Mouse (Mus musculus): Measurements from ENCODE around the gene Chd2. TPM values are rescaled to one million over a fixed set of nuclear protein-coding genes. Genes with fewer than 3 reads are reported as not detected.
A peak's percentile ranks its signal among the peaks of the same experiment; 100 is the strongest.

Gene Chd2
- total and polyA plus RNA-seq, 2 experiments = 20.1 to 40.0 TPM

GRCm38 (mm10) chr7:73559853-73560190 is 18.2 kb upstream of the Chd2 start:
- H3K36me3 ChIP-seq (ENCODE audit: control insufficient read depth, insufficient read depth, low read length) = no peaks in the 10 kb centered on the region
- H3K4me3 ChIP-seq (ENCODE audit: insufficient read depth, low read depth, low read length) = peak overlapping the region; percentile 60; the same call in 1 of the 2 replicates
- H3K27ac ChIP-seq (replicated peaks; ENCODE audit: insufficient read depth, low read depth, low read length) = peak overlapping the region; percentile 88
- H3K27me3 ChIP-seq (ENCODE audit: control insufficient read depth, insufficient read depth, low read length) = no peaks in the 10 kb centered on the region
- H3K9ac ChIP-seq (ENCODE audit: low read depth, low read length) = peak overlapping the region; percentile 79
- no peak for DNase-seq (ENCODE audit: extremely low read depth, low read depth, low spot score)
- peaks cover 6% of the 10 kb centered on the region; the same call in 1 of the 2 replicates for H3K4me1 ChIP-seq (ENCODE audit: control insufficient read depth, insufficient read depth, low read length)
- WGBS = 70% methylated on average over 6 of the region's 6 CpGs
- no peak for TF ChIP-seq POLR2A (IDR thresholded peaks at IDR 0.05; ENCODE audit: extremely low read depth, insufficient read depth, low read length)
- no peak for TF ChIP-seq CTCF (IDR thresholded peaks at IDR 0.05; ENCODE audit: low read depth, low read length)
- peaks cover 8% of the 10 kb centered on the region for H3K79me2 ChIP-seq (ENCODE audit: control insufficient read depth, insufficient read depth, low read length)

DNA sequence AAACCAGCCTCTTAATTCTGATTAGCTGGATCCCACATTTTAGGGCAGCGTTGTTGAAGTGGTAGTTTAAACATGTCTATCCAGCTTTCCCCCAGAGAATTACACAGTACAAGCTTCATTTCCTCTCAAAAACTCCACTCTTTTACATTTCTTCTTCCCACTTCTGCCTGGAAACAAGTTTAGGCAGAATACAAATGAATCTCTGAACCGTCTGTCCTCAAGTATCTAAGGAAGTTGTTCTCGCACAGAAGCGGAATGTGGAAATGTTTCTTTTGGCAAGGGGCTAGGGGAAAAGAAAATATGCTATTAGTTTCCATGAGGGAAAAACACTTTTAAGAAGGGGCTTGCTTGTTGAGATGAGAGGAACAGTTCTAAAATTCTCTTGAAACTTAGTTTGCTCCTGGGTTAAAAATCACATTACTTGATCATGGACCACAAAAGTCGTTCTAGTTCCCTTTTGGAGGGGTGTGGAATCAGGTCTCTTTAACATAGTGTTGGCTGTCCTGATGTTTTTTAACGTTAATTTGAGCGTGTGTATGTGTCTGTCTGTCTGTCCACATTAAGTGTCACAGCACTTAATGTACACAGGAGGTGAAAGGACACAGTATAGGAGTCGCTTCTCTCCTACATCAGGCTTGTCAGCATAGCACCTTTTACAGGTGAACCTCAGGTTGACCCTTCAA is 17.7 kb upstream of the Chd2 start:
- peak overlapping the region; percentile 88 for H3K27ac ChIP-seq (replicated peaks; ENCODE audit: insufficient read depth, low read depth, low read length)

GRCm38 (mm10) chr7:73558293-73559169 is 16.9 kb upstream of the Chd2 start:
- DNase-seq (ENCODE audit: extremely low read depth, low read depth, low spot score) = peak; percentile 99
- peak overlapping the region; percentile 99 for H3K27ac ChIP-seq (replicated peaks; ENCODE audit: insufficient read depth, low read depth, low read length)
- no peaks in the 10 kb centered on the region for H3K36me3 ChIP-seq (ENCODE audit: control insufficient read depth, insufficient read depth, low read length)
- peak overlapping the region; percentile 94 for H3K9ac ChIP-seq (ENCODE audit: low read depth, low read length)
- peaks cover 8% of the 10 kb centered on the region; the same call in 1 of the 2 replicates for H3K4me1 ChIP-seq (ENCODE audit: control insufficient read depth, insufficient read depth, low read length)
- H3K4me3 ChIP-seq (ENCODE audit: insufficient read depth, low read depth, low read length) = peak overlapping the region; percentile 97
- WGBS = under 1% methylated on average over 57 of the region's 60 CpGs
- H3K79me2 ChIP-seq (ENCODE audit: control insufficient read depth, insufficient read depth, low read length) = peaks cover 8% of the 10 kb centered on the region
- H3K27me3 ChIP-seq (ENCODE audit: control insufficient read depth, insufficient read depth, low read length) = no peaks in the 10 kb centered on the region
- TF ChIP-seq CTCF (IDR thresholded peaks at IDR 0.05; ENCODE audit: low read depth, low read length) = no peak
- TF ChIP-seq POLR2A (IDR thresholded peaks at IDR 0.05; ENCODE audit: extremely low read depth, insufficient read depth, low read length) = peak; percentile 98

More for the DNA sequence above, 17.7 kb upstream of the Chd2 start:
- Histone ChIP-seq H3K36me3 (ENCODE audit: control insufficient read depth, insufficient read depth, low read length) (no peaks in the 10 kb centered on the region), H3K27me3 (ENCODE audit: control insufficient read depth, insufficient read depth, low read length) (no peaks in the 10 kb centered on the region), H3K4me1 (ENCODE audit: control insufficient read depth, insufficient read depth, low read length) (peaks cover 6% of the 10 kb centered on the region; the same call in 1 of the 2 replicates), H3K4me3 (ENCODE audit: insufficient read depth, low read depth, low read length) (peak overlapping the region; percentile 60), H3K79me2 (ENCODE audit: control insufficient read depth, insufficient read depth, low read length) (peaks cover 8% of the 10 kb centered on the region), H3K9ac (ENCODE audit: low read depth, low read length) (peak overlapping the region; percentile 86)
- 4% methylated on average over 8 of the region's 8 CpGs for WGBS
- TF ChIP-seq POLR2A (IDR thresholded peaks at IDR 0.05; ENCODE audit: extremely low read depth, insufficient read depth, low read length) (no peak), CTCF (IDR thresholded peaks at IDR 0.05; ENCODE audit: low read depth, low read length) (no peak)
- no peak for DNase-seq (ENCODE audit: extremely low read depth, low read depth, low spot score)

GRCm38 (mm10) chr7:73557671-73558265 is 16.1 kb upstream of the Chd2 start:
- peak overlapping the region; percentile 99 for H3K27ac ChIP-seq (replicated peaks; ENCODE audit: insufficient read depth, low read depth, low read length)
- peak overlapping the region; percentile 97 for H3K4me3 ChIP-seq (ENCODE audit: insufficient read depth, low read depth, low read length)
- H3K27me3 ChIP-seq (ENCODE audit: control insufficient read depth, insufficient read depth, low read length) = no peaks in the 10 kb centered on the region
- no peak for DNase-seq (ENCODE audit: extremely low read depth, low read depth, low spot score)
- peak overlapping the region; percentile 94 for H3K9ac ChIP-seq (ENCODE audit: low read depth, low read length)
- TF ChIP-seq CTCF (IDR thresholded peaks at IDR 0.05; ENCODE audit: low read depth, low read length) (no peak), POLR2A (IDR thresholded peaks at IDR 0.05; ENCODE audit: extremely low read depth, insufficient read depth, low read length) (0 out of 2 replicates have a peak, but pooled peaks have one; percentile 5)
- under 1% methylated on average over 80 of the region's 80 CpGs for WGBS
- H3K36me3 ChIP-seq (ENCODE audit: control insufficient read depth, insufficient read depth, low read length) = peaks cover 3% of the 10 kb centered on the region
- peaks cover 9% of the 10 kb centered on the region for H3K79me2 ChIP-seq (ENCODE audit: control insufficient read depth, insufficient read depth, low read length)
- peaks cover 10% of the 10 kb centered on the region; the same call in 1 of the 2 replicates for H3K4me1 ChIP-seq (ENCODE audit: control insufficient read depth, insufficient read depth, low read length)

GRCm38 (mm10) chr7:73556688-73557667 is 15.3 kb upstream of the Chd2 start:
- TF ChIP-seq POLR2A (IDR thresholded peaks at IDR 0.05; ENCODE audit: extremely low read depth, insufficient read depth, low read length) = no peak
- no peak for TF ChIP-seq CTCF (IDR thresholded peaks at IDR 0.05; ENCODE audit: low read depth, low read length)
- under 1% methylated on average over 25 of the region's 25 CpGs for WGBS
- Histone ChIP-seq H3K27ac (replicated peaks; ENCODE audit: insufficient read depth, low read depth, low read length) (peak overlapping the region; percentile 99), H3K27me3 (ENCODE audit: control insufficient read depth, insufficient read depth, low read length) (no peaks in the 10 kb centered on the region), H3K9ac (ENCODE audit: low read depth, low read length) (peak overlapping the region; percentile 94), H3K79me2 (ENCODE audit: control insufficient read depth, insufficient read depth, low read length) (peaks cover 10% of the 10 kb centered on the region), H3K36me3 (ENCODE audit: control insufficient read depth, insufficient read depth, low read length) (peaks cover 7% of the 10 kb centered on the region), H3K4me3 (ENCODE audit: insufficient read depth, low read depth, low read length) (peak overlapping the region; percentile 97), H3K4me1 (ENCODE audit: control insufficient read depth, insufficient read depth, low read length) (peaks cover 14% of the 10 kb centered on the region; the same call in 1 of the 2 replicates)
- DNase-seq (ENCODE audit: extremely low read depth, low read depth, low spot score) = peak; percentile 67

Measured in liver, adult 2 months (tissue).